Mouse (Mus musculus) megakaryocyte-erythroid progenitor cell, adult 5-6 weeks (primary cell): Measurements from ENCODE around the gene Ncf1. TPM values are rescaled to one million over a fixed set of nuclear protein-coding genes. Genes with fewer than 3 reads are reported as not detected.

Experiments
- ATAC-seq: replicated peaks from 2 replicates; pipeline ENCODE4 v1.8.0; 2016; ENCODE audit warnings: mild to moderate bottlenecking, inconsistent platforms; ENCODE audit not compliant: severe bottlenecking, poor library complexity, low FRiP score, low TSS enrichment
- total RNA-seq, 2 experiments: library from RNA; stranded (forward) in 1 of 2; stranded (reverse) in 1 of 2; fragments of 200-1000, 215-1000 nt in 1 of 2; fragments of >200 nt in 1 of 2; fragmentation: Nextera tagmentation in 1 of 2; gene quantifications; 2 replicates each; pipeline ENCODE4 v1.2.3; 2014 to 2017

Ncf1 gene
- total RNA-seq, 2 experiments from 2014 or later, result 1.7 to 3.9 TPM

GRCm38 (mm10) chr5:134170167-134170566, 59.3 kb downstream of the Ncf1 start:
- no peak for ATAC-seq

Other genes starting within 250 kb of the Ncf1 start
- 0.31 and 7.3 TPM in 2 replicates for gene Castor2, start 129.9 kb downstream of the Ncf1 start, total RNA-seq (2014; fragmentation: Nextera tagmentation)
- gene Castor2, start 129.9 kb downstream of the Ncf1 start, total RNA-seq (2017), result 0.53 and 1.0 TPM in 2 replicates
- gene Rcc1l, start 52.9 kb downstream of the Ncf1 start, total RNA-seq (2014; fragmentation: Nextera tagmentation), result 28.5 and 44.3 TPM in 2 replicates
- 8.8 and 9.8 TPM in 2 replicates for gene Rcc1l, start 52.9 kb downstream of the Ncf1 start, total RNA-seq (2017)
- 11.6 and 16.0 TPM in 2 replicates for gene Gtf2ird2, start 45.6 kb downstream of the Ncf1 start, total RNA-seq (2014; fragmentation: Nextera tagmentation)
- 8.6 and 9.0 TPM in 2 replicates for gene Gtf2ird2, start 45.6 kb downstream of the Ncf1 start, total RNA-seq (2017)
- gene Gtf2i, start 85.1 kb upstream of the Ncf1 start, total RNA-seq (2014; fragmentation: Nextera tagmentation), result 107 and 116 TPM in 2 replicates
- gene Gtf2i, start 85.1 kb upstream of the Ncf1 start, total RNA-seq (2017), result 42.8 and 45.5 TPM in 2 replicates
- 17.7 and 23.1 TPM in 2 replicates for gene Gtf2ird1, start 227.1 kb upstream of the Ncf1 start, total RNA-seq (2014; fragmentation: Nextera tagmentation)
- 5.5 and 11.8 TPM in 2 replicates for gene Gtf2ird1, start 227.1 kb upstream of the Ncf1 start, total RNA-seq (2017)